Mouse (Mus musculus): ENCODE measurements around the gene Mmp1b.
"Not testable (repeated sequence)": the region's sequence is repeated elsewhere in the genome, so short reads cannot be mapped to it uniquely, and the experiment has no call there.

- not testable (repeated sequence) for TF ChIP-seq GATA1 (IDR thresholded peaks at IDR 0.05; ENCODE audit: borderline replicate concordance, low read length); FLI1 (IDR thresholded peaks at IDR 0.05; ENCODE audit: low read length)
These were observed 8.7 kb upstream of the Mmp1b start for GRCm38 (mm10) chr9:7396556-7396955.

Data from megakaryocyte, embryonic 14.5 days (primary cell).